Mouse (Mus musculus) ES-Bruce4 (cell line): ENCODE measurements at regions not wholly inside any gene's neighbourhood (a gene's known extent, or its start where the extent isn't known, plus 50 kb on each side); places are given as distances from the start of the nearest gene placed in this dataset.

Experiments
- CTCF ChIP-seq: IDR thresholded peaks from one replicate; pipeline ENCODE4 v1.8.1; 2011; ENCODE audit warnings: low read depth, low read length
- EP300 ChIP-seq: IDR thresholded peaks from 2 replicates; pipeline ENCODE4 v1.6.1; 2011; ENCODE audit warnings: low read depth, low read length; ENCODE audit not compliant: insufficient read depth

- no peak for TF ChIP-seq CTCF
- TF ChIP-seq EP300: no peak
These were observed 275.9 kb downstream of the Arl4a start for GRCm38 (mm10) chr12:39761946-39762345.
